Mouse (Mus musculus): ENCODE results near the gene Cyp2t4.

DNA sequence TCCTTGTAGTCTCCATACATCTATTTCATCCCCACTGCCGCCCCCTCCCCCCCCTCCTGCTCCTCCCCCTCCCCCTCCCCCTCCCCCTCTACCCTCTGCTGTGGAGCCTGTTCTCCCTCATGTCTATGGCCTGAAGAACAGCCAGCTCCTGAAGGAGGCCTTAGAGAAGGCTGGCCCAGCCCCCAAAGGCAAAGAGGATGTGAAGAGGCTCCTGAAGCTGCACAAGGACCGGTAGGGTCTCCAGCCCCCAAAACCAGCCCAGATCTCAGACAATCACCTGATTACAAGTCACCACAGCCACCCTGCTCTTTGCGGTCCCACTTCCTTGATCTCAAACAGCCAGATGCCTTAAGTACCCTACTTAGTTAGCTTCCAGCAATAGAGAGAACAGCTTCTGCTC is 43.6 kb downstream of the Cyp2t4 start:
- TF ChIP-seq CTCF (IDR thresholded peaks at IDR 0.05; ENCODE audit: low read depth) = no peak
- no peak for TF ChIP-seq EP300 (IDR thresholded peaks at IDR 0.05; ENCODE audit: low read depth)

All from heart, postnatal 0 days (tissue).